Mouse (Mus musculus) lung, embryonic 14.5 days (tissue): Measurements from ENCODE around the gene Paqr6. TPM values are rescaled to one million over a fixed set of nuclear protein-coding genes. Genes with fewer than 3 reads are reported as not detected.
"Not testable (repeated sequence)": the region's sequence is repeated elsewhere in the genome, so short reads cannot be mapped to it uniquely, and the experiment has no call there.

Experiments used
- ATAC-seq: fragments of 200-750 bp; cut with Nextera tagmentation; 2 replicates; pipeline ENCODE4 v1.8.0; 2017; ENCODE audit warnings: mild to moderate bottlenecking, moderate TSS enrichment, moderate library complexity; ENCODE audit not compliant: insufficient read depth
- DNase-seq: peaks from one replicate; pipeline ENCODE4 v3.0.0-alpha.2; 2015
- H3K27ac ChIP-seq: fragments of 300-500 bp; sonication (generic); 2 replicates; pipeline ENCODE4 v1.5.1; 2014; ENCODE audit warnings: low read depth, mild to moderate bottlenecking, moderate library complexity
- H3K27me3 ChIP-seq: fragments of 300-500 bp; sonication (generic); 2 replicates; pipeline ENCODE4 v1.6.1; 2014; ENCODE audit warnings: low read length, control low read depth; ENCODE audit not compliant: insufficient read depth
- H3K36me3 ChIP-seq: fragments of 300-500 bp; sonication (generic); 2 replicates; pipeline ENCODE4 v1.6.1; 2014; ENCODE audit warnings: control low read depth; ENCODE audit not compliant: insufficient read depth
- H3K4me1 ChIP-seq: fragments of 300-500 bp; sonication (generic); 2 replicates; pipeline ENCODE4 v1.6.1; 2014; ENCODE audit warnings: antibody characterized with exemption, control low read depth; ENCODE audit not compliant: insufficient read depth
- H3K4me2 ChIP-seq: fragments of 300-500 bp; sonication (generic); 2 replicates; pipeline ENCODE4 v1.6.1; 2014; ENCODE audit warnings: mild to moderate bottlenecking
- H3K4me3 ChIP-seq: fragments of 300-500 bp; sonication (generic); 2 replicates; pipeline ENCODE4 v1.5.1; 2014; ENCODE audit warnings: low read depth, low read length
- H3K9ac ChIP-seq: fragments of 300-500 bp; sonication (generic); 2 replicates; pipeline ENCODE4 v1.6.1; 2014
- H3K9me3 ChIP-seq: fragments of 300-500 bp; sonication (generic); 2 replicates; pipeline ENCODE4 v1.6.1; 2016; ENCODE audit warnings: low read depth, low read length, control low read depth
- CTCF ChIP-seq: IDR thresholded peaks from 2 replicates; pipeline ENCODE4 v1.5.1; 2016; ENCODE audit warnings: antibody characterized with exemption, low read depth
- WGBS: fragments of 180-500 bp; shearing (Covaris S2); extraction: QIAGEN DNeasy Blood & Tissue Kit; methylation state at CpG from one replicate; pipeline ENCODE4 v1.1.7; 2014; 5-methylcytosine and 5-hydroxymethylcytosine counted together
- polyA plus RNA-seq: library from polyadenylated mRNA; unstranded; fragments of >200 nt; fragmentation: Nextera tagmentation; extraction: Ambion mirVana; gene quantifications from 2 replicates; pipeline ENCODE4 v1.2.1, GENCODE M21; 2014

The Paqr6 gene
- polyA plus RNA-seq, 1 experiment from 2014 or later = 4.9 TPM

- H3K4me2 ChIP-seq, DNase-seq: not testable (repeated sequence)
- 0 out of 2 replicates have a peak, but pooled peaks have one; percentile 29 for ATAC-seq
These were observed 18.0 kb downstream of the Paqr6 start for GRCm38 (mm10) chr3:88382383-88382782.

GRCm38 (mm10) chr3:88384364-88384763 is 20.0 kb downstream of the Paqr6 start, which contains the start of gene Bglap:
Gene Bglap (minus strand): TSS chr3:88384464.
- 74% methylated on average over 5 of the region's 5 CpGs for WGBS
- TF ChIP-seq CTCF = no peak
- no peak within 1 kb of the TSS for H3K4me3 ChIP-seq
- no peaks in the 10 kb centered on the region for H3K4me1 ChIP-seq
- ATAC-seq = no peak
- no peaks in the 10 kb centered on the region for H3K27me3 ChIP-seq
- no peaks in the 10 kb centered on the region for H3K36me3 ChIP-seq
- no peaks in the 10 kb centered on the region for H3K9me3 ChIP-seq
- no peak within 1 kb of the TSS for H3K9ac ChIP-seq
- H3K27ac ChIP-seq = no peak within 1 kb of the TSS
- DNase-seq = no peak
- no peak within 1 kb of the TSS for H3K4me2 ChIP-seq

More at GRCm38 (mm10) chr3:88382383-88382782, 18.0 kb downstream of the Paqr6 start:
- not testable (repeated sequence) for H3K36me3 ChIP-seq, H3K9me3 ChIP-seq, H3K4me1 ChIP-seq, H3K4me3 ChIP-seq, H3K9ac ChIP-seq, H3K27ac ChIP-seq, H3K27me3 ChIP-seq
- 47% methylated on average over 1 of the region's 7 CpGs for WGBS

GRCm38 (mm10) chr3:88393776-88394375 is 29.5 kb downstream of the Paqr6 start:
- Histone ChIP-seq H3K9ac (no peak overlapping the region), H3K4me3 (no peak overlapping the region), H3K36me3 (peaks cover 41% of the 10 kb centered on the region), H3K4me2 (no peak overlapping the region), H3K27ac (no peak overlapping the region), H3K4me1 (no peaks in the 10 kb centered on the region), H3K9me3 (no peaks in the 10 kb centered on the region), H3K27me3 (no peaks in the 10 kb centered on the region)
- WGBS = 86% methylated on average over 9 of the region's 9 CpGs
- no peak for DNase-seq
- no peak for TF ChIP-seq CTCF
- ATAC-seq = no peak

DNA sequence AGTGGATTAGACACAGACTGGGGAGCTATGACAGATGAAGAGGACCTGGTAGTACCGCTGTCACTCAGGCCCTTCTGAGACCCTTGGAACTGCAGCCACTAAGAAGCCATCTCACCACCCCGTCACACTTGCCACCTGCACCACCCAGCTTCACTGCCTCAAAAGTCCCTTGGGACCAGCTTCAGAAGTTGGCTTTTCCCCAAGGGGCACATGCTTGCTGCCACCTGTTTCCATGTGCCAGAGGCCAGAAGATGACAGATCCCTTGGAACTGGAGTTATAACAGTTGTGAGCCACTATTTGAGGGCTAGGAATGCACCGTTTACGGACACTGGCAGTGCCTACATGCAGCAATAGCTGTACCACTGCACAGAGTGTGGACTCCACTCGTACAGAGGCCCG is 30.9 kb downstream of the Paqr6 start:
- Histone ChIP-seq H3K4me3 (no peak overlapping the region), H3K36me3 (peaks cover 52% of the 10 kb centered on the region), H3K27me3 (no peaks in the 10 kb centered on the region), H3K4me1 (no peaks in the 10 kb centered on the region), H3K27ac (no peak overlapping the region), H3K9ac (no peak overlapping the region), H3K4me2 (no peak overlapping the region), H3K9me3 (no peaks in the 10 kb centered on the region)
- TF ChIP-seq CTCF = no peak
- ATAC-seq (no peak), DNase-seq (no peak)
- 91% methylated on average over 6 of the region's 6 CpGs for WGBS

DNA sequence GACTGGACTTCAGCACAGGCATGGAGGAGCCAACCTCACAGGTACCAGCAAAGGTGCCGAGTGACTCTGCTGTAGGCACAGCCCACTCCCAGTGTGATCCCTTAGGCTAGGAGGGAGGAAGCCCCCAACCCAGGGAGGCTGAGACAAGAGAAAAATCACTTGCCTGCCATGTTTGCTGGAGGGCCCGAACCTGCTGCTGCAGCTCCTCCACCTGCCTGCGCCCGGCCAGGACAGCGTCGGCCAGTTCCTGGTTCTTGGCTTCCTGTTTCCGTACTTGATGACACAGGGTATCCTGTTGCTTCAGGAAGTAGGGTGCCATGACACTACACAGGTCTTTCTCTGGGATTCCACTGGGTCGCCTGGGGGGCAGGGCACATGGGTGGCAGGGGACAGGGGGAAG is 31.4 kb downstream of the Paqr6 start:
- Histone ChIP-seq H3K27ac (no peak overlapping the region), H3K4me3 (no peak overlapping the region), H3K9me3 (no peaks in the 10 kb centered on the region), H3K36me3 (peaks cover 54% of the 10 kb centered on the region), H3K4me2 (no peak overlapping the region), H3K27me3 (no peaks in the 10 kb centered on the region), H3K9ac (no peak overlapping the region), H3K4me1 (no peaks in the 10 kb centered on the region)
- no peak for DNase-seq
- WGBS = 89% methylated on average over 8 of the region's 8 CpGs
- no peak for TF ChIP-seq CTCF
- no peak for ATAC-seq

DNA sequence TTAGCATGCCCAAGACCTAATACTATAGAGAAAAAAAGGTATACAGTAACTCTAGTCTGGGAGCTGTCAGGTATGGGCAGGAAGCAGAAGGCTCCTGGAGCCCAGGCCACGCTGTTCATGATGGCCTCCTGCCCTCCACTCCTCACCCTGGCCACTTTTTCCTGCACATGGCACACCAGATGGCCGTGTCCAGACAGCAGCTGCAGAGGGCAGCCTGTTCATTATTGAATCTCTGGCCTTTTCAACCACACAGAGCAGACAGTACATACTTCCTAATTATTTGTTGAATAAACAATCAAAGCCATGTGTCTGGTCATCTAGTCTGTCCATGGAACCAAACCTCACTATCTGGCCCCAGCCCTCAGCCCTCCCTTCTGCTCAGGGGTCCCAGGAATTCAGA is 34.3 kb downstream of the Paqr6 start:
- Histone ChIP-seq H3K4me3 (no peak overlapping the region), H3K4me2 (no peak overlapping the region), H3K9ac (no peak overlapping the region), H3K9me3 (no peaks in the 10 kb centered on the region), H3K36me3 (peaks cover 50% of the 10 kb centered on the region), H3K4me1 (no peaks in the 10 kb centered on the region), H3K27ac (no peak overlapping the region), H3K27me3 (no peaks in the 10 kb centered on the region)
- ATAC-seq (no peak), DNase-seq (no peak)
- 88% methylated on average over 2 of the region's 2 CpGs for WGBS
- no peak for TF ChIP-seq CTCF

- no peaks in the 10 kb centered on the region for H3K4me1 ChIP-seq
- H3K27me3 ChIP-seq = no peaks in the 10 kb centered on the region
- ATAC-seq (no peak), DNase-seq (no peak)
- H3K9me3 ChIP-seq = no peaks in the 10 kb centered on the region
- H3K4me3 ChIP-seq = no peak overlapping the region
- H3K36me3 ChIP-seq = peaks cover 33% of the 10 kb centered on the region; the same call in 1 of the 2 replicates
- no peak overlapping the region for H3K4me2 ChIP-seq
- TF ChIP-seq CTCF = no peak
- no peak overlapping the region for H3K9ac ChIP-seq
- no peak overlapping the region for H3K27ac ChIP-seq
- 85% methylated on average over 10 of the region's 10 CpGs for WGBS
These were observed 39.3 kb downstream of the Paqr6 start for GRCm38 (mm10) chr3:88403522-88404230.
